Mouse (Mus musculus) brain, adult 2 months (tissue): Measurements from ENCODE around the gene Ankrd12.

ENCODE experiments used
- DNase-seq: peaks from one replicate; pipeline ENCODE4 v3.0.0; 2011; ENCODE audit warnings: low read depth, low spot score

The Ankrd12 gene

GRCm38 (mm10) chr17:66076934-66077333 lies at the start of gene Ankrd12:
TSS of gene Ankrd12 (minus strand) at chr17:66077089.
- peak; percentile 98 for DNase-seq

GRCm38 (mm10) chr17:66125211-66125610 lies 48.3 kb upstream of the Ankrd12 start:
- DNase-seq, result peak; percentile 19

GRCm38 (mm10) chr17:66123816-66124610 lies 47.1 kb upstream of the Ankrd12 start:
- DNase-seq, result no peak

- DNase-seq, result peak; percentile 92
Measured at GRCm38 (mm10) chr17:66123066-66123815, 46.4 kb upstream of the Ankrd12 start, which contains the start of gene Ddx11. TSS of gene Ddx11 (plus strand) at chr17:66123520.

- peak; percentile 52 for DNase-seq
Measured at GRCm38 (mm10) chr17:66120701-66121100, 43.8 kb upstream of the Ankrd12 start.

GRCm38 (mm10) chr17:66118991-66119390 lies 42.1 kb upstream of the Ankrd12 start:
- DNase-seq, result no peak

- no peak for DNase-seq
Measured at GRCm38 (mm10) chr17:66112166-66112565, 35.3 kb upstream of the Ankrd12 start.

- peak; percentile 96 for DNase-seq
Measured at GRCm38 (mm10) chr17:66111402-66111959, 34.6 kb upstream of the Ankrd12 start, which contains the start of gene Washc1. TSS of gene Washc1 (plus strand) at chr17:66111545.

GRCm38 (mm10) chr17:66110746-66111145 lies 33.9 kb upstream of the Ankrd12 start:
- DNase-seq, result peak; percentile 40

GRCm38 (mm10) chr17:66108198-66108597 lies 31.3 kb upstream of the Ankrd12 start:
- no peak for DNase-seq

GRCm38 (mm10) chr17:66107466-66107865 lies 30.6 kb upstream of the Ankrd12 start:
- DNase-seq, result no peak

GRCm38 (mm10) chr17:66106601-66107267 lies 29.8 kb upstream of the Ankrd12 start:
- DNase-seq, result peak; percentile 74

GRCm38 (mm10) chr17:66104076-66104475 lies 27.2 kb upstream of the Ankrd12 start:
- no peak for DNase-seq

GRCm38 (mm10) chr17:66101380-66102330 lies 24.8 kb upstream of the Ankrd12 start, which contains the start of gene Ndufv2:
TSS of gene Ndufv2 (minus strand) at chr17:66101559.
- DNase-seq, result peak; percentile 99

GRCm38 (mm10) chr17:66100566-66101379 lies 23.9 kb upstream of the Ankrd12 start:
- DNase-seq, result peak; percentile 52

GRCm38 (mm10) chr17:66092664-66093063 lies 15.8 kb upstream of the Ankrd12 start:
- DNase-seq, result no peak

- DNase-seq, result no peak
Measured at GRCm38 (mm10) chr17:66092065-66092464, 15.2 kb upstream of the Ankrd12 start.

- no peak for DNase-seq
Measured at GRCm38 (mm10) chr17:66091392-66091791, 14.5 kb upstream of the Ankrd12 start.

- DNase-seq, result no peak
Measured at GRCm38 (mm10) chr17:66090251-66090650, 13.4 kb upstream of the Ankrd12 start.

- DNase-seq, result no peak
Measured at GRCm38 (mm10) chr17:66085038-66085437, 8.1 kb upstream of the Ankrd12 start.
